Mouse (Mus musculus) T-helper 1 cell (primary cell): ENCODE measurements at regions not wholly inside any gene's neighbourhood (a gene's known extent, or its start where the extent isn't known, plus 50 kb on each side); places are given as distances from the start of the nearest gene placed in this dataset.

Source experiments
- in situ Hi-C: fragments of 300-600 bp; cut with MboI, MseI; formaldehyde crosslinking; loops from one replicate; pipeline ENCODE4 v1.15.1; 2025; ENCODE audit warnings: high pct_unique_total_duplicates

DNA sequence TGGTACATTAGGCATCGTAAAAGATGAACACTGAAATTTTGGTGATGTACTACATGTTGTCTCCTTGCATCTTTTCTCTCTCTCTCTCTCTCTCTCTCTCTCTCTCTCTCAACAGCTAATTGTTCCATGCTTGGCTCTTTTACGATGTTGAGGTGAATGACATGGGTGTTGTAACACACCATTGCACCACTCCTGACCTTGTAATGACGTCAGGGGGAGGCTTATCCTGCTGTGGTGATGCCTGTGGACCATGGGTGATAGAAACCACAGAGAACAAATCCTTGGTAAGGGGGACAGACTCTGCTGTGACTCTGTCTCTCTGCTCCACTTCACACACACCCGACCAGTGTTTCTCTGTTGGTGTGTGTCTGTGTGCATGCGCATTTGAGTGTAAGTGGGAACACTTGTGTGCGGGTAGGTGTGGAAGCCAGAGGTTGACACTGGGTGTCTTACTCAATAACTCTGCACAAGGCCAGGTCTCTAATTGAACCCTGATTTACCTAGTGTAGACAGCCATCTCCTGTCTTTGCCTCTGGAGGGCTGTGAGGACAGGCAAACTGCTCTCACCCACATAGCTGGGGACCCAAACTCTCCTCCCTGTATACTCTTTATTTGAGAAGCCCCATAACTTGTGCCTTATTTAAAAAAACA lies 88.9 kb upstream of the Rreb1 start:
- in situ Hi-C loops, result no loop called here

GRCm38 (mm10) chr13:37691855-37692445 lies 86.2 kb upstream of the Rreb1 start:
- in situ Hi-C loops, result no loop called here

- in situ Hi-C loops, result no loop called here
Observed at GRCm38 (mm10) chr13:37693617-37694016, 84.6 kb upstream of the Rreb1 start.

GRCm38 (mm10) chr13:37704475-37704874 lies 73.7 kb upstream of the Rreb1 start:
- in situ Hi-C loops, result no loop called here

DNA sequence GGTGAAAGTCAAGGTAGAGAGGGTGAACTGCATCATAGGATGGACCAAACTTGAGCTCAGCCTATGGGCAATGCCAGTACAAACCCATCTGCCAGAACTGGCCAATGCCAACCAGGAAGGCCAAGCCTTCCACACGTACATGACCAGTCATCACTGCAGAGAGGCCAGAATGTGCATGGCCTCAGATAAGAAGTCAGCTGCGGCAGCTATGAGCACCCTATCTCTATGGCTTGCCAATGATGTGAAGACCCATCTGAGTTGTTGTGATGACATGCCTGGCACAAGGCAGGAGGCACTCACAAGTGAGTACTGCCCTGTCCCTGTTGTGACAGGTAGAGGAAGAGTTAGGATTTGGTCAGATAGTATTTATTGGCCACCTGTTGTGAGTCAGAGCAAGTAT lies 72.7 kb upstream of the Rreb1 start:
- in situ Hi-C loops, result no loop called here

GRCm38 (mm10) chr13:37710913-37711312 lies 67.3 kb upstream of the Rreb1 start:
- in situ Hi-C loops, result no loop called here

GRCm38 (mm10) chr13:37712908-37713496 lies 65.2 kb upstream of the Rreb1 start:
- in situ Hi-C loops, result no loop called here

GRCm38 (mm10) chr13:37715058-37715712 lies 63.0 kb upstream of the Rreb1 start:
- in situ Hi-C loops, result no loop called here

GRCm38 (mm10) chr13:37715770-37716693 lies 62.2 kb upstream of the Rreb1 start:
- in situ Hi-C loops, result no loop called here

DNA sequence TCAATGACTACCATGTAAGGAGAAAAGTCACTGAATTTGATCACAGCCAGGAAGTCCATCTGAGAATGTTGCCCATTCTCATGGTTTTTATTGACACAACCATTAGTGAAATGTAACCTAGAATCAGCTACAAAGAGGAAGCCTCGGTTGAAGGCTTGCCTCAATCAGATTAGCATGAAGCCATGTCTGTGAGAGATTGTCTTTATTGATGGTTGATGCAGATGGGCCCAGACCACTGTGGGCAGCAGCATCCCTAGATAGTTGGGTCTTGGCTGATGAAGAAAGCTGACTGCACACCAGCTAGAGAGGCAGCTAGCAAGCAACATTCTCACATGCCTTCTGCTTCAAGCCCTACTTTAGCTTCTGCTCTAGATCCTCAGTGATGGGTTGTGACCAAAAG lies 60.4 kb upstream of the Rreb1 start:
- in situ Hi-C loops, result no loop called here

DNA sequence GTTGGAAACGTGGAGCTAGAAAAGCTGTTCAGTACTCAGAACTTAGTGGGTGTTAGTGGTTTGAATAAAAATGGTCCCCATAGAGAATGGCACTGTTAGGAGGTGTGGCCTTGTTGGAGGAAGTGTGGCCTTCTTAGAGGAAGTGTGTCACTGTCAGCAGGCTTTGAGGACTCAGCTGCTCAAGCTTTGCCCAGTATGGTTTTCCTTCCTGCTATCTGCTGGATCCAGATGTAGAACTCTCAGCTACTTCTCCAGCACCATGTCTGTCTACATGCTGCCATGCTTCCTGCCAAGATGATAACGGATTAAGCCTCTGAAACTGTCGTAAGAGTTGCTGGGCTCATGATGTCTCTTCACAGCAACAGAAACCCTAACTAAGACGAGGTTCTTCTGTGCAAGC lies 59.8 kb upstream of the Rreb1 start:
- in situ Hi-C loops, result no loop called here
